Mouse (Mus musculus) brain, embryonic 18.5 days (tissue): ENCODE data around the gene Eif5b.
"Not testable (repeated sequence)": the region's sequence is repeated elsewhere in the genome, so short reads cannot be mapped to it uniquely, and the experiment has no call there.

Experiments
- DNase-seq: peaks from one replicate; pipeline ENCODE4 v3.0.0-alpha.2; 2012; ENCODE audit warnings: low read depth, low spot score

Gene Eif5b

DNA sequence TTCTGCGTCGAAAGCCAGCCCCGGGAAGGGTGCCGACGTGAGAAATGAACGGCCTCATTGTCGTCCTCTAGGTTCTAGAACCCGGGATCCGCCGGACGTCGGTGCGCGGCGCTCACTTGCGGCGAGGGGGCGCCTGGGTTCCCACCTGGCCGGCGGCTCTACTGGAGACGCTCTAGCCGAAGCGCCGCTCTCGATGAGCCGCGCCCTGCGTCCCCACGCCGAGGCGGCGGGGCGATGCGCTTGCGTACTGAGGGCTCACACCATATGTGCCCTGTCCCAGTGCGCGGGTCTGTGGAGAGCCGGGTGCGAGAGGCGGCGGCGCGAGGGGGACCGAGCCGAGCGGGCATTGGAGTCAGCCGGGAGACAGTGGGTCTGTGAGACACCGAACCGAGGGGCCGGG lies at the start of gene Eif5b, which contains the start of gene Txndc9:
TSS of gene Eif5b (plus strand) at position 144 of the 400 bp plus-strand sequence.
TSS of gene Txndc9 (minus strand) at position 27 of the 400 bp plus-strand sequence.
- DNase-seq = peak; percentile 88

DNA sequence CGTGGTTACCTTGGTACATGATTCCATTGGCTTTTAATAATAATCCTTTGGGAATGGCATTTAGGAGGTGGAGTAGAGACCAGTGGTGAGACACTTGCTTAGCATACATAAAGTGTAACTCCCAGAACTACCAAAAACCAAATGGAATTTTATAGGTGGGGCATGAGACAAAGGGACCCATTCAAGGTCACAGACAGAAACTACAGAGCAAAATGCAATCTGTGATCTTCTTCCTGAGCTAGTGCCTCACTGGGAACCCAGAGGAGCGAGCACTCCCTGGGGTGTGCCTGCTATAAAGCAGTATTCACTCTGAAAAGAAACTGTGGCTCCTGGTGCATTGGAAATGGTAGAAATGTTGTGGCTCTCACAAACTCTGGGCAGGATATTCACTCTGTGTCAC lies 48.9 kb upstream of the Eif5b start:
- DNase-seq = no peak

DNA sequence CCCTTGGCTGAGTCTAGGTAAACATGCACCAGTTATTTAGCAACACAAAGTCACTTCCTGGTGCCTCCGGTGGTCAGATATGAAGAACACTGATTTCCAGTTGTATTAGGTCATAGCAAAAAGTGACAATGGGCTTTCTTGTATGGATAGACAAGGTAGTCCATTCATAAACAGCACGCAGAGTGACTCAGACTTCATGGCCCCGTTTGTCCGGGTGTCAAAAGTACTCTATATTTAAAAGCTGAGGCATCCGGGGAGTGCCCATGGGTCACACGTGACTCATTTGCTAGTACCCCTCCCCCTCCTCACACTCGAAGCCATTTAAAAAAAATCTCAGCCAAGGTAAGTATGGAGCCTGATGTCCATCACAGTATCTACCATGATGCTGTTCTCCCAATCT lies 43.0 kb upstream of the Eif5b start:
- DNase-seq = no peak

DNA sequence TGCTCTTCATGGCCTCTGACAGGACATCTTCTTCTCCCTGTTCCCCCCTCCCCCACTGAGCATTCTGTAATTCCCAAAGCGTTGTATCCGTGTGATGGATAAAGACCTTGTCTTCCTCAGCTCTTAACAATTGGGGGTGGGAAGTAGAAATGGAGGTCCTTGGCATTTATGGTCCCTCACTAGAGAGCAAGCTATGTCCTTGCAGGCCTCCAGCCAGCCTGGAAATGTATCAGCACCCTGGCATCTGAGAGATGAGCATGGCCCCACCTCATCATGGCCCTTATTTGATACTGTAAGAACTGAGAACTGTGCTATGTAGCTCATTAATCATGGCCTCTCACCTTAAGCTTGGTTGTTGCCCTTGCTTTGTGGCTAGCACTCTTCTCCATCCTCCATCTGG lies 42.6 kb upstream of the Eif5b start:
- DNase-seq = no peak

DNA sequence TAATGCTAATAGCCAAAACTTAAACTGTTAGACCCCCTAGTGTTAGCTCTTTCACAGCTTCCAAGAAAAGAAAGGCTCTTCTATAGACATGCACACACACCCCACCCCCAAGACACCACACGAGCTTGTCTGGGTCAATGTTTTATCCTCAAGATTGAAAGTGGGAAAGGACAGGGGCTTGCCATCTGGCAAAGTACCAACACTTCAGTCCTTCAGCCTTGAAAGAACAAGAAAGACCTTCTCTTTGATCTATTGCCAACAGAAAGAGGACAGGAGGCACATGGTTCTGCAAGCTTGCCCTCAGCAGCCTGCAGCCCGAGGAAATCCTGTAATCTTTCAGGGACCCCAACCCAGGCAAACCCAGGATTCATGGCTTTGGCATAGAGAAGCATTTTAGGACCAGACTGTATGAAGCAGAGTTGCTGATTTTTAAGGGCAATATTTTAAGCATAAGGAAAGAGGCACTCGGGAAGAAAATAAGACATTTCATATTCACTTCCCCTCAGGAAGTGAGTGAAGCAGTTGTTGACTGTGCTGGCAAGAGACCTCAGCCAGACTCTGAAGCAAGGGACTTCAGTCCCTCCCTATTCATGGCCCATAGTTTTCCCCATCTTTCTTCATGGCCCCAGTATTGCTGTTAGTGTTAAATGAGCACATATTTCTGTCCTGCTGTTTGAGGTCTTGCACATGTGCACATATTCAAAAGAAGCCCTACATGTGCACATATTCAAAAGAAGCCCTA lies 40.9 kb upstream of the Eif5b start:
- DNase-seq = no peak

DNA sequence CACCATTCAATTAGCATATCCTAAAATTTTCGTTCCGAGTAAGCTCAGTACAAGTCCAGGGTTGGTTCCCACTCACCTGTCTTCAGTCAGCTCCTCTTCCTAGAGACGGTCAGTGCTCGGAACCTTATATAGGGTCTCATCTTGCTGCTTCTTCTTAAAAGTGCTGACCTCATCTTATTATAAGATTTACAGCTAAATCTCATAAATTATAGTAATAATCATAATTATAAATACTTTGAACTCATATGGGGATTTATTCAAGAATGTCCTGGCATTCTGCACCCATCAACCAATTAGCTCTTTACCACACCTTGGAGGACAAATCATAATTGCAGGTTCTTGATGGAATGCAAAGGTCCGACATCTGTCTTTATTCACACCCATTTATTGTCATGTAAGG lies 40.2 kb upstream of the Eif5b start, which contains the start of gene Lyg1:
TSS of gene Lyg1 (minus strand) at position 101 of the 400 bp plus-strand sequence.
- no peak for DNase-seq

GRCm38 (mm10) chr1:37958516-37958915 lies 39.3 kb upstream of the Eif5b start:
- DNase-seq = no peak

DNA sequence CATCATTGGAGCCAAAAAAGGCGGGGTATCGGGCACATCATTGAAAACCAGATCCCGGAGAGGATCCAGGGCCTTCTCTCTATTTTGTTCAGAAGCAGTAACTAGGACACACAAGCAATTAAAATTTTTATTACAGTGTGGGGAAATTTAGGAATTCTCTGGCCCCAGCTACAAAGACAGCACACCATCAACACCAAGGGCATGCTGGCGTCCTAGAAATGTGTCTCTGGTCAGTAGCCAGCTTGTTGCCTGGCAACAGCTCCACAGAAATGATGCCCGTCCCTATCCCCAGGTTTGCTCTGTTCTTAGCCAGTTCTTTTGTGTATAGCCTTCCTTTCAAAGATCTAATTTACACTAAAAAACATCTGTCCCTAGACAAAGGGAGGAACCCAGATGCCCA lies 38.3 kb upstream of the Eif5b start:
- no peak for DNase-seq

GRCm38 (mm10) chr1:37965571-37965970 lies 32.2 kb upstream of the Eif5b start:
- DNase-seq = no peak

GRCm38 (mm10) chr1:37968746-37969145 lies 29.1 kb upstream of the Eif5b start:
- no peak for DNase-seq

DNA sequence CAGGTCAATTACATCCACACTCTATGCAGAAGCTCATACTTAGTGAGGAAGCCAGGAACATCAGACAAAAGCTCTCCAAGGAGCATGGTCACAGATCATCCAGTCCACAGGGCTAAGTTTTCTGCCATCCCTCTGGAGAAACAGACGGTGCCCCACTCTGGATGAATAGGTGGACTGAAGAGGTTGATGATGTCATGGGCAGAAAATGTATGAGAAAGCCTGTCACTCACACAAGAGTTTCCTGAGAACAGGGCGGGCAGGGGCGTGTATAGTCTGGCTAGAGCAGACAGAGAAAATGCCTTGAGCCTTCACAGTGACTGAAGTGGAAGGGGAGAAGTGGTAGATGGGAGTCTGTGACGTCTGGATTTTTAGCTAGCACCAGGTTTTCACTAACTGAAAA lies 26.3 kb upstream of the Eif5b start:
- DNase-seq = no peak

DNA sequence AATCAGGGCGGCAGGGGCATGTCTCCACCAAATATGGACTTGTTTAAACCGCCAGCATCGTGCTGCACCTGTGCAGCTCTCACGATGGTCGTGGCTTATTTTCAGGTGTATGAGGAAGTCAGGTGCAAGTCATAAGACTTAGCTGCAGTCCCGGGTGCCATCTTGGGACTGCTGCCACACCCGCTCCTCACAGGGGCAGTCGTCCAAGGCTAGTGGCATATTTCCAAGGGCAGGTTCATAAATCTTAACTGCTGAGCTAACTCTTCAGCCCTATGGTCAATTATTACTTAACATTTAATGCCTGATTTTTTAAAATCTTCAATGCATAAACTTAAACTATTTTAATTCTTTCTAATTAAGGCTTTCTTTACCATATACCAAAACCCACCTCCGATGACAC lies 21.1 kb upstream of the Eif5b start:
- DNase-seq = not testable (repeated sequence)

DNA sequence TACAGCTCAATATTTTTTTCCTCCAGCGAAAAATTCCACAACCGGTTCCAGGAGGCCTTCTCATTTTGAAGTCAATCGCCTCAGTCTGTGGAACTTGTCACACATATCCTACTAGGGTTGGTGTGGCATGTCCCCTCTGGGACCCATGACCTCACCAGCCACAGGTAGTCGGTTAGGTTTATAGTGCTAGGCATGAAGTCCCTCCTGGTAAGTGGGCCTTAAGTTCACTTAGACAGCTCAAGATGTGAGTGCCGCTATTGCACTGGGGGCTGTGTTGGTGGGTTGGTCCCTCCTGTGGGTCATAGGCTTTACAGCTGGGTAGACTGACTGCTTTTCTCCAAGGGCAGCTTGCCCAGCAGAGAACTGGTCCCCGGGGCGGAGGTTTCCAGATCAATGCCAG lies 20.5 kb upstream of the Eif5b start:
- no peak for DNase-seq

DNA sequence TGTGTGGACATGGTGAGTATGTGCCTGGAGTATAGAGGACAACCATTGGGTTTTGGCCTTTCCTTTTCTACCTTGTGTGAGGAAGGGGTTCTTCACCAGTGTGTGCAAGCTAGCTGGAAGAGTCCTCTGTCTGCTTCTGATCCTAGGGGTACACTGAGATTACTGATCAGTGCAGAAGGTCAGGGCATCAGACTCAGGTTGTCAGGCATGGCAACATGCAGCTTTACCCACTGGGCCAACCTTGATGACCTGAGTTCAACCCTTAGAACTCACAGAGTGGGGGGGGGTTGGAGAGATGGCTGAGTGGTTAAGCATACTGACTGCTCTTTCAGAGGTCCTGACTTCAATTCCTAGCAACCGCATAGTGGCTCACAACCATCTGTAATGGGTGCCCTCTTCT lies 13.5 kb upstream of the Eif5b start:
- no peak for DNase-seq

- DNase-seq = no peak
These were observed 12.0 kb upstream of the Eif5b start for GRCm38 (mm10) chr1:37985764-37986323.

GRCm38 (mm10) chr1:37987856-37988255 lies 10.0 kb upstream of the Eif5b start:
- no peak for DNase-seq

GRCm38 (mm10) chr1:37996226-37996625 lies 1.6 kb upstream of the Eif5b start:
- no peak for DNase-seq

GRCm38 (mm10) chr1:37996877-37997484 lies 829 bp upstream of the Eif5b start:
- DNase-seq = peak; percentile 98

DNA sequence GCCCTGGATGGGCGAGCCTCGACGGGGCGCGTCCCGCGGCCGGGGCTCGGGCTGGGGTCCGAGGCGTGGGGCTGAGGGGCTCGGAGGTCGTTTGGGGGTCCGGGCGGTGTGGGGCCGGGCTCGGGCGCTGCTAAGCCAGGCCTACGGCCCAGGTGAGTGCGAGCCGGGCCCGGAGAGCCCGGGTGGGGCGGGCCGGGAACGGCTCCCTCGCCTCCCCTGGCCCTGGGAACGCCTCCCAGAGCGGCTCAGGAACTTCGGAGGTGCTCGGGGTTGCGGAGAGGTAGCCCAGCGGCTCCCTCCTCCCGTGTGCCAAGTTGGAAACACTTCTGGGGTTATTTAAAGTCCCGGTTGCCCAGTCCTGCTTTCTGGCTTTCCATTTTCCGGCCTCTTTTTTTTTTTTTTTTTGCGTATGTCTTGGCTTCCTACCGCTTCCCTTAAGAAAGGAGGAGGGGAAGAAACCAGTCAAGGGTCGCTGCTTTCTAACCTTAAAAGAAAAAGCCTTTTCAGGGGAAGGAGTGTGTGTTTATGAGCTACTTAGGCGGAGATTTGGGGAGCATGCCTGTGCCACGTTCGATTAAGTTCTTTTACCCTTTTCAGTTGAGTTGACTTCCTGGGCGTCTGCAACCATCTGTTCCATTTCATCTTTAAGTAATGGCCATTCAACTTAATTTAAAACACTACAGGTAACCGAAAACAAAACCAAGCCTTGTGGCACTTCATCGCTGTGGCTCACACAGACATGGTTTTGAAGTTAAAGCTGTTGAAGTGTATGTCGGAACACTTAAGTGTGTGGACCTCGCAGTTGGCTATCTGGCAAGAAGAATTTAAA lies 775 bp downstream of the Eif5b start:
- DNase-seq = no peak

GRCm38 (mm10) chr1:37999552-37999951 lies 1.7 kb downstream of the Eif5b start:
- DNase-seq = no peak

GRCm38 (mm10) chr1:38000844-38001243 lies 3.0 kb downstream of the Eif5b start:
- no peak for DNase-seq

DNA sequence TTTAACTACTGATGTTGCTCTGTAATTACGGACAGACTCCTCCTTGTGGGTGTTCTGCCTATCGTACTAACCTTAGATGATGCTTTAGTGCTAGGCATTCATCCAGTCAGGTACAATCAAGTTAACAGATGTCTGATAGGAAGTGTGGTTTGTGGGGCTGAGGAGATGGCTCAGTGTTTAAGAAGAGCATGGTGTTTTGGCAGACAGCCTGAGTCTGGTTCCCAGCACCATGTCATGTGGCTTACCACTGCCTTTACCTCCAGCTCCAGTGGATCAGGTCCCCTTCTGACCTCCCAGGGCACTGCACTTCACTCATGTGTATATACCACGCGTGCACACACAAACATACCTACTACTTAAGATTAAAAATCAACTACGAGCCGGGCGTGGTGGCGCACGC lies 4.1 kb downstream of the Eif5b start:
- DNase-seq = no peak
